Mouse (Mus musculus): ENCODE data around the gene Fbxl2.
"Not testable (repeated sequence)": the region's sequence is repeated elsewhere in the genome, so short reads cannot be mapped to it uniquely, and the experiment has no call there.

The Fbxl2 gene

GRCm38 (mm10) chr9:114046028-114046427, at the start of gene Fbxl2:
Gene Fbxl2 (minus strand): TSS chr9:114046191.
- no peak for DNase-seq (ENCODE audit: low spot score in 2 of 2)

- DNase-seq (ENCODE audit: low spot score in 2 of 2): no peak
Measured at GRCm38 (mm10) chr9:114094854-114095253, 48.9 kb upstream of the Fbxl2 start.

- peak in 1 of 2 experiments; percentile 39 for DNase-seq (ENCODE audit: low spot score in 2 of 2)
Measured at GRCm38 (mm10) chr9:114092188-114092587, 46.2 kb upstream of the Fbxl2 start.

GRCm38 (mm10) chr9:114088885-114089284, 42.9 kb upstream of the Fbxl2 start:
- not testable (repeated sequence) for DNase-seq (ENCODE audit: low spot score in 2 of 2)

- DNase-seq (ENCODE audit: low spot score in 2 of 2): no peak
Measured at GRCm38 (mm10) chr9:114087106-114087815, 41.3 kb upstream of the Fbxl2 start.

- no peak for DNase-seq (ENCODE audit: low spot score in 2 of 2)
Measured at GRCm38 (mm10) chr9:114086422-114086821, 40.4 kb upstream of the Fbxl2 start.

- DNase-seq (ENCODE audit: low spot score in 2 of 2): peak; percentile 49 to 57
Measured at GRCm38 (mm10) chr9:114073681-114074080, 27.7 kb upstream of the Fbxl2 start.

GRCm38 (mm10) chr9:114069372-114069771, 23.4 kb upstream of the Fbxl2 start:
- no peak for DNase-seq (ENCODE audit: low spot score in 2 of 2)

- no peak for DNase-seq (ENCODE audit: low spot score in 2 of 2)
Measured at GRCm38 (mm10) chr9:114068494-114069053, 22.6 kb upstream of the Fbxl2 start.

- DNase-seq (ENCODE audit: low spot score in 2 of 2): no peak
Measured at GRCm38 (mm10) chr9:114057090-114057796, 11.3 kb upstream of the Fbxl2 start, which contains the start of gene Susd5. Gene Susd5 (plus strand): TSS chr9:114057140.

GRCm38 (mm10) chr9:114052866-114053265, 6.9 kb upstream of the Fbxl2 start:
- DNase-seq (ENCODE audit: low spot score in 2 of 2): no peak

- DNase-seq (ENCODE audit: low spot score in 2 of 2): no peak
Measured at GRCm38 (mm10) chr9:114052031-114052430, 6.0 kb upstream of the Fbxl2 start.

GRCm38 (mm10) chr9:114050778-114051177, 4.8 kb upstream of the Fbxl2 start:
- peak; percentile 44 to 55 for DNase-seq (ENCODE audit: low spot score in 2 of 2)

- no peak for DNase-seq (ENCODE audit: low spot score in 2 of 2)
Measured at GRCm38 (mm10) chr9:114050106-114050505, 4.1 kb upstream of the Fbxl2 start.

GRCm38 (mm10) chr9:114046676-114047075, 685 bp upstream of the Fbxl2 start:
- no peak for DNase-seq (ENCODE audit: low spot score in 2 of 2)

GRCm38 (mm10) chr9:114044446-114044845, 1.5 kb downstream of the Fbxl2 start:
- no peak for DNase-seq (ENCODE audit: low spot score in 2 of 2)

GRCm38 (mm10) chr9:114042490-114042889, 3.5 kb downstream of the Fbxl2 start:
- no peak for DNase-seq (ENCODE audit: low spot score in 2 of 2)

GRCm38 (mm10) chr9:114040945-114041344, 5.0 kb downstream of the Fbxl2 start:
- DNase-seq (ENCODE audit: low spot score in 2 of 2): no peak

- DNase-seq (ENCODE audit: low spot score in 2 of 2): peak; percentile 84 to 86
Measured at GRCm38 (mm10) chr9:114026261-114026934, 19.6 kb downstream of the Fbxl2 start.

- no peak for DNase-seq (ENCODE audit: low spot score in 2 of 2)
Measured at GRCm38 (mm10) chr9:114025846-114026245, 20.1 kb downstream of the Fbxl2 start.

GRCm38 (mm10) chr9:114025182-114025581, 20.8 kb downstream of the Fbxl2 start:
- no peak for DNase-seq (ENCODE audit: low spot score in 2 of 2)

GRCm38 (mm10) chr9:114022141-114022540, 23.9 kb downstream of the Fbxl2 start:
- DNase-seq (ENCODE audit: low spot score in 2 of 2): no peak
